Mouse (Mus musculus): ENCODE measurements around the gene Tax1bp3.
A peak's percentile ranks its signal among the peaks of the same experiment; 100 is the strongest.

The Tax1bp3 gene

DNA sequence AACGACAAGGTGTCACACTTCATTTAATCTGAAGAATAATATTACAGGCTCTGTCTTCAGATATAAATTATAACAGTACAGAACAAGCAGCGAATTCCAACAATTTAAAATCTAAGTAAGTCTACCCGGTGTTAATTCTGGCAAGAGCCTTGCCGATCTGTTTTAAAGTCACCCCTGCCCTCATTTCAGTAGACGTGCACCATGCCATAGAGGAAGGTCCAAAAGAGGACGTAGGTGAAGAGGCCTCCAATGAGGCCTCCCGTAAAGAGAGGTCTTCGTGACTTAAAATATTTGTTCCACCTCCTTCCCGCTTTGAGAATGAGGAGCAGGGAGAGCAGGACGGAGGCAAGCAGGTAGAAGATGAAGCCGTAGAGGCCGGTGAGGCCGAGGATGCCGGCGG is 697 bp upstream of the Tax1bp3 start:
- DNase-seq = no peak

DNA sequence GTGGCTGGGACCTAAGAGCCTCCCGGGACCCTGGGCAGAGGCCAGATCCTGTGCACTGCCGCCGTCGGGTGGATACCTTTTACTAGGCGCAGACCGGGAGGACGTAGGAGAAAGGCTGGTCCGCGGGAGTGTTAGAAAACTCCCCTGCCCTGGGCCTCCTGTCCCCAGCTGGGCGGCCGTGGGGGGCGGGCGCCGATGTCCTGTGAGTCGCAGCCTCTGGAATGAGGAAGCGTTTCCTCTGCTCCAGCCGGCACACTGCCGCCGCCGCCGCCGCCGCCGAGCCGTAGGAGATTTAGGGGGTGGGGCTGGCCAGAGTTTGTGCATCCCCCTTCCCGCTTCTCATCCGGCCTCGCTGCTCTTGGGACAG is 609 bp downstream of the Tax1bp3 start:
- DNase-seq = peak; percentile 86 to 90

DNA sequence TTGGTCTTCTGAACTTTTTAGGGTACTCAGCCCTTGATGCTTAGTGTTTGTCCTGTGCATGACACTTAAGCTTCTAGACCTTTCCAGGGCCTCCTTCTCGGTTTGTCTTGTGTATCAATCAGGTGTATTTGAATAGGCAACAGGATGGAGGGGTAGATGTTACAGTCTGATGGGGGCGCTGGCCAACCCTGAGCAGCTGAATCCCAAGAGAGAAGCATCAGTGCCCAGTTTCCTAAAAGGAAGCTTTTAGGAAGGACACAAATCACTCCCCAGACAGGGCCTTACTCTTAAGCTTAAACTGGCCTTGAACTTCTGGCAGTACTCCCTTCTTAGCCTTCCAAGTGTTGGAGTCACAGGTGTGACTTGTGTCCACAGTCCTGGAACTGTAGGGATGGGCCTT is 1.0 kb downstream of the Tax1bp3 start:
- DNase-seq = peak; percentile 26 to 34

DNA sequence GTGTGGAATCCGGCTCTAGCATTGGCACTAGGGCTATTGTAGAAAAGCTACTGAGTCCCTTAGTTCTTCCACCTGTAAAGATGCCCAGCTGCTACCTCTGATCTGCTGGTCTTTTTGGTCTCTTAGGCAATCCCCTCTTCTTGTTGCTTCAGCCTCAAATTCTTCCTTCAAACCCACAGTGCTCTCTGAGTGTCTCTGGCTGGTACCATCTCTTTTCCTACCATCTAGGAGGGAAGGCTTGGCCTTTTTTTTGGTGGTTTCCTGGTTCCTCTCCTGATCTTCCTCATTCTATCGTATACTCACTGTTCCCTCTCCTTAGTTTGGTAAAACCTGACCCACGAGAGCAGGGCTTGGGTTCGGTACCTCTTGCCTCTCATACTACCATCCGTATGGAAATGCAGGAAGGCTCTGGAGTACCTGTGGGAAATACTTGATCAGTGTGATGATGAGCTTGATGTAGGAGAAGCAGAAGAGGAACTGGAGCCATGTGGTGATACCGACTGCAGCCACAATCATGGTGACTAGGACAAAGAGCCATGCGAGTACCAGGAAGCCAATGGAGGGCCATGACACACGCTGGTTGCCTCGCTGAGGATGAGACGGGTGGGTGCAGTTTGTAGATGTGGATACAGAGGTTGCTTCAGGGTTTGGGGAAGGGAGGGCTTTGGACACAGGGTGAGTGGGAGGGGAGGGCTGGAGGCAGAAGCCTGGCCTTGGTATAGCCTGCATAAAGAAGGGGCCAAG is 9.2 kb downstream of the Tax1bp3 start:
- DNase-seq = no peak

DNA sequence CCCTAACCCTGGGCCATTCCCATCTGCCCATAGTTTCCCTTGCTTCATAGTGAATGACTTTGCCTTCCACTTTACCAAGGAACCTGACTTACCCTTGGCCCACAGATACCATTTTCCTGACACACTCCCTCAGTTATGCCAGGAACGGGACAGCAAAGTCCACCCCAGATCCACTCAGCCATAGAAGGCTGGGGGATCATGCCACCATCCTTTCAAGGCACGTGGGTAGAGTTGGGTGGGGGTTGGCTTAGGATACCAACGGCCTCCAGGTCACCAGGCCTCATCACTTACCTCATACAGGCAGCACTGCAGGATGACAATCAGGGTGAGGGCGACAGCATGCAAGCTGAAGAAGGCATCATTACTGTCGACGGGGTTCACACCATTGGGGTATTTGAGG is 10.3 kb downstream of the Tax1bp3 start:
- DNase-seq = peak; percentile 62 to 66

DNA sequence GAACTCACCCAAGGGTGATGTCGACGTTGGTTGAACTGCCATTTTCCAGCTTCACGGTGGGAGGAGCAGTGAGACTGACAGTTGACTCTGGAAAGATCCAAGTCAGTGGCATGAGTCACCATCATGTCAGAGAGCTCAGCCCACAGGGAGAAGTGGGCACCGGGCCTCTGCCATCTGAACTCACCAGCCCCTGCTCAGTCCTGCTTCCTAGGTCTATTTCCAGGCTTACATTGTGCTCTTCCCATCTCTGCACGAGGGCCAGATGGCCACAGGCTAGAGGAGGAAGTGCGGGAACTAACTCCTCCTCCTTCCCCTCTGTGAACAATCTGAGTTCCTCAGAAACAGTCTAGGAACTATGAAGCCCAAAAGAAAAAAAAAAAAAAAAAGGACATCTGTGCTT is 16.2 kb downstream of the Tax1bp3 start:
- DNase-seq = no peak

DNA sequence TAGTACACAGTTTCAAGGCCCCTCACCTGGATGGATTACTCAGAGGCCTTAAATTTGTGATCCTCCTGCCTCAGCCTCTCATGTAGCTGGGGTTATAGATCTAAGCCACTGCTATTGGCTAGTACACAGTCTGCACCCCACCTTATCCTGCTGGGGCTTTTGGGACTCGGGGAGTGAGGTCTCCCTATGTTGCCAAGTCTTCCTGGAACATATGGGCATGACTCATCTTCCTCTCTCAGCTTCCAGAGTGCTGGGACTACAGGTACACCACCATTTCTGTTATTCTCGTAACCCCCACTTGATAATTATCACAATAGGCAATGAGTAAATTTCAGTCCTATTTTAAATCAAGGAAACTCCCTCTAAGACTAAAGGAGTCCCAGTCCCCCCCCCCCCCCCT is 17.6 kb downstream of the Tax1bp3 start:
- no peak for DNase-seq

DNA sequence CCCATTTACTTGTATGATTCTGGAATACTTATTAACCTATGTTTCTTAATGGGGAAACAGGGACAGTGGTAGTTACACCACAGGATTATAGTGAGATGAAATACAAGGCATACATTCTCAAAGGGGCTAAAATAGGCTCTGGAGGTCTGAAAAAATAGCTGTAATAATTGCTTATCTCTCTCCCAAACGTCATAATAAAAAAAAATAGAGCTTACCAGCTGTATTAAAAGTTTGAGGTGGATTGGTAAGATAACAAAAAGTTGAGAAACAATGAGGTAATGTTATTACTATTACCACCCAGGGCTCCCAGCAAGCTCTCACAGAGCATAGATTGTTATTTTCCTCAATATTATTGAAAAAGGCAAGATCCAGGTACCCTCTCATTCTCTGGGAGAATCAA is 21.3 kb downstream of the Tax1bp3 start:
- DNase-seq = no peak

DNA sequence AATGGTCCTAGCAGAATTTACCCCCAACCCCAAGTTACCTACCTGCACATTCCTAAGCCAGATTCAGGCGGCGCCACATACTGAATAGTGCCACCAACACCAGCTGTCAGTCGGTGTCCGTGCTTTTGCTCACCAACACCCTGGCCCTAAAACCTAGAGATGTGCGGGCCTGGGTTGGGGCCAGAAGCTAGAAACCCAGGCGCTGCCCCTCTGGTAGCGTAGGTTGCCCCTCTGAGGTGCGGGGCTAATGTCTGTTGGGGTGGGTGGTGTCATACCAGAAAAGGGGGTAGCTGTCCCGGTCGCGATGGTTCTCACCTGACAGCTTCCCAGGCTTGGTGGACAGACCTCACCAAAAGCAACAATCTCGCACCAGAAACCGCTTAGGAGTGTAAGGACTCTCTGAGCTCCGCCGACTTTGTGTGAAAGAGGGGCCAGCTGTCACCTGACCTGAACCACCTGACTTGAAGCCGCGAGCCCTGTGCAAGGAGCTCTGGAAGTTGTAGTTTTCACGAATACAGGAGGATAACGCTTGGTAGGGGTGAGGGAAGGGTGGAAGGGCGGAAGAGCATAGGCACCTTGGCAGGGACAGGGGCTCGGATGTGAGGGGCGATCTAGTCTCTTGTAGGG is 21.8 kb downstream of the Tax1bp3 start, which contains the start of gene Ctns:
Ctns (minus strand) TSS at position 440 of the 627 bp plus-strand sequence.
- peak; percentile 86 to 92 for DNase-seq

DNA sequence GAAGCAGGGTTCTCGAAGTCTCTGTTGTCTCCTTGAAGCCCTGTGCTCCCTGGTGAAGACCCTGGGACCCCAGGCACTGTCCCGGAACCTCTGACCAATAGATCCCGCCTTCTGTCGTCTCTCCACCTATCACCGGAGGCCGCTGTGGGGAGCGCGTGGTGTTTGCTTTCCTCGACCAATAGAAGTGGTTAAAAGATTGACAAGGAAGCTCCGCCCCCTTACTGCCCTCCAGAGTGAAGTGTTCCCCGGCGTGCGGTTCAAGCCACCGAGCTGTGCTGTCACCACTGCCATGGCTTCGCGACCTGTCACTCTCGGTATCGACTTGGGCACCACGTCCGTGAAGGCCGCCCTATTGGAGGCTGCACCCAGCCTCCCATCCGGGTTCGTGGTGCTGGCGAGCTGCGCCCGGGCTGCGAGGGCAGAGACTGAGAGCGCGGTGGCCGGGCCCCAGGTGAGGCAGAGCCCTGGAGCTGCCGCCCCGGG is 22.4 kb downstream of the Tax1bp3 start, which contains the start of gene Shpk:
Shpk (plus strand) TSS at position 231 of the 483 bp plus-strand sequence.
- peak; percentile 96 to 98 for DNase-seq

DNA sequence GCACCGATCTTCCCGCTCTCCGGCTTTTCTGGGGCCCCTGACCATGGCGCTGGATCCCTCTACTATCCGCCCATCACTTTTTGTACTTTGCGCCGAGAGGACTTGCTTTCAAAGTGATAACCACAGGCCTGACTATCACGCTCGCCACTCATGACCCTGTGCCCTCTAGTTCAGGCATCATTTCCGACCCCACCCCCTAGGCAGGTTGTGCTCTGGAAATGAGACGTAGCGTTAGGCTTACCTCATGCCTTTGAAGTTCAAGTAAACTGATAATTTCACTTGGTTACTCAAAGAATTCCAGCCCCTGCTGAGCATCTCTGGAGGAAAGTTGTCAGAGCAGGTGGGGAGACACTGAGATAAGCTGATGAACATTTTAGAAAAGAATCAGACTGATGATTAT is 23.0 kb downstream of the Tax1bp3 start:
- DNase-seq = peak; percentile 53 to 58

DNA sequence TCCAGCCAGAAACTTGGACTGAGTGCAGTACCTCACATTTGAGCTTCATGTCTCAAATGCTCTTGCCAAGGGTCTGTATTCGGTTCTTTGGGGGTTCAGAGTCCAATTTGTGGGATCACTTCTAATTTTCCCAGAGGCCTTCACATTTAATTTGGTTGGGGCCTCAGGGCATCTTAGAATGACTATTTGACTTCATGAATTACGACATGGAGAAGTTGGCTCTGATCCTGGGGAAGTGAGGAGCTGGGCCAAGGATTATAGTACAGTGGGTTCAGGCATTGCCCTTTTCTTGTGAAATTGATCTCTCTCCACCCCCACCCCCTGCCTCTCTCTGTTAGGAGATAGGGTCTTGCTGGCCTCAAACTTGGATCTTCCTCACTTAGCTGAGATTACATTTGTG is 24.1 kb downstream of the Tax1bp3 start:
- DNase-seq = peak; percentile 51 to 57

DNA sequence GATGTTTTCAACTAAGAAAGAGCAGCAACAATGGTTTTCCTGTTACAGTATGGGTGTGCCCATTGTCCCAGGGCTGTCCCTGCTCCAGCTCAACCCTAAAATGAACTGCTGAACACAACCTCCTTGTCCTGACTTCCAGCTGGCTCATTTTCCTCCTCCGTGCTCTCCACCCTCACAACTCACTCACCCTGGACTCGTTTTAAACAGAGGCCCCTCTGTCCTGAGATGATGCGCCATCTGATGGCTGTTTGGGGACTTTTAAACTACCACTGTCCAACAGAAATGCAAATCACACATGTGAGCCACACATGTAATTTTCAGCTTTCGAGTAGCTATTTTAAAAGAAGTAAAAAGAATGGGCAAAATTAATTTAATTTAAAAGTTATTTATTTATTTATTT is 24.7 kb downstream of the Tax1bp3 start:
- no peak for DNase-seq

DNA sequence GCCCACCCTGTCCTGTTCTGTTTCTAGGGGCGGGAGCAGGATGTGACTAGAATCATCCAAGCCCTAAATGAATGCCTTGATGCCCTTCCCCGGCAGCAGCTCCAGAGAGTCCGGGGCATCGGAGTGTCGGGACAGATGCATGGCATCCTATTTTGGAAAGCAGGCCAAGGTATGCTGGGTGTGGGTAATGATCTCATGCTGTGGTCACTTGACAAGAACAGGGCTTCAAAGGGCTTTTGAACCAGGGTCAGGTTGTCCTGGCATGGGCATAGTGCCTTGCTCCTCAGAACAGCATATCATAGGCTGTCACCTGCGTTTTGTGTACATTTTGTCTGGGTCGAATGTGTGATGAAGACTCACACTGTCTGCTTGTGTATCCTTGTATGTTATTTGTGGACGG is 27.0 kb downstream of the Tax1bp3 start:
- DNase-seq = no peak

DNA sequence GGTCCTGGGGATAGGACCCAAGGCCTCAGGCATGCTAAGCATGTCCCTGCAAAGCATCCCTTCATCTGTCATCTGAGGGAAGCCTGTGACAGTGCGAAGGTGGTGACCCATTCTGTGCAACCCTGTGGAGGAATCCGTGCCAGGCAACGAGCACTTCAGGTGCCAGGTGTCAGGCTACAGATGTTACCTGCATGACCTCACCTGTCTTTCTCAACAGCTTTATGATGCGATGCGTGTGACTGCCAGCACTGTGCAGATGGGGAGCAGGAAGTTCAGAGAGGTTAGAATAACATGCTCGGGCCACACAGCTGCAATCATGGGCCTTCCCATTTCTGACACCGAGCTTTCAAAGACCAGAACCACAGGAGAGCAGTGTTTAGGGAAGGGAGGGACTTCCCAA is 28.3 kb downstream of the Tax1bp3 start:
- DNase-seq = no peak

DNA sequence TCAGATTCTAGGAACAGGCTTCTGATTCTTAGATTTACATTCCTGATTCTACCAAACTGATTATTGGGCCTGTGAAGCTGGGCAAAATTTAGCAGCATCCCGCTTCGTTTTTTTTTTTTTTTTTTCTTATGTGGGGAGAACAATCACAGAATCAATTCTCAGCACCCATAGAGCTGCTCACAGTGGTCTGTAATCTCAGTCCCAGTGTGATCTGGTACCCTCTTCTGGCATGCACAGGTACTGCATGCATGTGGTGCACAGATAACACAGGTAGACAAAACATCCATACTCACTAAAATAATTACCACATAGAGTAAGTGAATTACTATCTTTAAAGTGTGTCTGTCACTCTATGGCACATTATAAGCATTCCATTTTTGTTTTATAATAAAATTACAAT is 30.7 kb downstream of the Tax1bp3 start:
- peak in 1 of 2 experiments; percentile 50 for DNase-seq

DNA sequence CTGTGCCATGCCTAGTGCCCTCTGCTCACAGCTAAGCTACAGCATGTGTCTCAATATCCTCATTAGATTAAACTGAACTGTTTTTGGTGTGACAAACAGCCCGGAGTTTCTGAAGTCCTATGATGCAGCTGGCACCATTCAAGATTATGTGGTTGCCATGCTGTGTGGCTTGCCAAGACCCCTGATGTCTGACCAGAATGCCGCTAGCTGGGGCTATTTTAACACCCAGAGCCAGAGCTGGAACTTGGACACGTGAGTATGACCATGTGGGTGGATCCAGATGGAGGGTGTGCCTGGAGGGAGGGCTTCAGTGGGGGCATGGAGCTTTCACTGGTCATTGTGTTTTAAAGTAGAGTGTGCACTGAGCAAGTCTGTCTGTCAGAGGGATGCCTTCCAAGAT is 37.1 kb downstream of the Tax1bp3 start:
- DNase-seq = no peak

DNA sequence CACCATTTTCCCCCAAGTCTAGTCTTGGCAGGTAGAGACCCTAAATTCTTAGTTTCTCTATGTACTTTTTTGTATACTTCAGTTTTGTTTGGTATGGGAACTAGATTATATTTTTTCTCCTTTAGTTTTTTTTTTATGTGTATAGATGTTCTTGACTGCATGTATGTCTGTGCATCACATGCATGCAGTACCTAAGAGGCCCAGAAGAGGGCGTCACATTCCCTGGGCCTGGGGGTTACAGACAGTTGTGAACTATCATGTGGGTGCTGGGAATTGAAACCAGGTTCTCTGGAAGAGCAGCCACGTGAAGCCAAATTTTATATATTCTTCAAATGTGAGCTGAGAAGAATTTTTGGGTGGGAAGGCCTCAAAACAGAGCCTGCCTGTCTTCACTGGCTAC is 42.8 kb downstream of the Tax1bp3 start:
- DNase-seq = no peak

DNA sequence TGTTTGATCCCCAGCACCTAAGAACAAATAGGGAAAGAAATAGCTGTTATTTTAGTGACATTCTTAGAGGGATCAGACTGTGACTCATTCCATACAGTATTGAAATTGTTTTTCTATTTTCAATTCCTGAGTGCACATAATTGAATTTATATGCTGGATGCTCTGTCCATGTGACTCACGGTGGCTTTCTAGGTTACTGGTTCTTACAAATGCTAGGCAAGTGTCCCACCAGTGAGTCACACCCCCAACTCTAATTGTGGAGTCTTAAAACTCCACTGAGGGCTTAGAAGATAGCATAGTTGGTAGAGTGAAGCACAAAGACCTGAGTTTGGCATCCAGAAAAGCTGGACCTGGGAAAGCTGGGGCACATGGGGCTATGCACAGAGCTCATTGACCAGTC is 43.8 kb downstream of the Tax1bp3 start:
- no peak for DNase-seq

DNA sequence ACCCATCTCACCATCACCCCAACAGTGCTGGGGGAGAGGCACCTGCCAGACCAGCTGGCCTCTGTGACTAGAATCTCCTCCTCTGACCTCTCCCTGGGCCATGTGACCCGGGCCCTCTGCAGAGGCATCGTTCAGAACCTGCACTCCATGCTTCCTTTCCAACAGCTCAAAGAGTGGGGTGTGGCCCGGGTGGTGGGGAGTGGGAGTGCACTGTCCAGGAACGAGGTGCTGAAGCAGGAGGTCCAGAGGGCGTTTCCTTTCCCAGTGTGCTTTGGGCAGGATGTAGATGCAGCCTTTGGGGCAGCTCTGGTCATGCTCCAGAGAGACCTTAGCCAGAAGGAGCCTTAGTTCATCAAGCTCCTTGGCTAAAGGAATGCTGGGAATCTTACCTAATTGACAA is 46.0 kb downstream of the Tax1bp3 start:
- DNase-seq = no peak

DNA sequence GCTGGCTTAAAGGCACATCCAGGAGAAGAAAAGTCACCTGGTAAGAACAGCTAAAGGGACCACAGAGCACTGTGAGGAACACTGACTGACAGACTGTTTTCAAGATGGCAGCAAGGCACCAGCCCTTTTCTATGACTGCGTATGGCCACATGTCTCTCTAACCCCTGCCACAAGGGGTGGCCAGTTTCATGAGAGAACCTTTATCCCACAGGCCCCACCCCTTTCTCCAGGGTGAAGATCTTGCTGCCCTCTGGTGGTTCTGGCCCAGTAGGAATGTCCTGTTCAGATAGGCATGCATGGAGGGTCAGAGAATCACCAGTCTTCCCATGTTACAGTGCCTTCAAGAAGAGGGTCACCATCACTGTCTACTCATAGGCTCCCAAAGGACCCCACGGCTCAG is 47.1 kb downstream of the Tax1bp3 start:
- peak; percentile 60 to 73 for DNase-seq

DNA sequence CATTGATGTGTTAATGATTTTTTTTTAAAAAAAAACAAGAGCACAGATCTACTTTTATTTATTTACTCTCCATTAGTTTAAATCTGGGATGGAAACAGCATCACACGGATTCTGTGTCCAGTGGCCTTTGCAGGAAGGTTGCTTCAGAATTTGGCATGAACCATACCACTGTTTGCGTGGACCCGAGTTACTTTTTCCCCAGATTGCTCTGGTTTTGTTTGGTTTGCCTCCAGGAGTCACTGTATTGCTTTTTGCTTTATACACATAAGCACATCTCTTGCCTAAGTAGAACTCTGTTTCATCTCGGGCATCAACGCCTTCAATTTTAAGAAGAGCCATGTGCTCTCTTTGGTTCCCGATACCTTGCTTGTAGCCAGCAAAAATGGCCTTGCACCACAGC is 49.0 kb downstream of the Tax1bp3 start:
- no peak for DNase-seq

DNA sequence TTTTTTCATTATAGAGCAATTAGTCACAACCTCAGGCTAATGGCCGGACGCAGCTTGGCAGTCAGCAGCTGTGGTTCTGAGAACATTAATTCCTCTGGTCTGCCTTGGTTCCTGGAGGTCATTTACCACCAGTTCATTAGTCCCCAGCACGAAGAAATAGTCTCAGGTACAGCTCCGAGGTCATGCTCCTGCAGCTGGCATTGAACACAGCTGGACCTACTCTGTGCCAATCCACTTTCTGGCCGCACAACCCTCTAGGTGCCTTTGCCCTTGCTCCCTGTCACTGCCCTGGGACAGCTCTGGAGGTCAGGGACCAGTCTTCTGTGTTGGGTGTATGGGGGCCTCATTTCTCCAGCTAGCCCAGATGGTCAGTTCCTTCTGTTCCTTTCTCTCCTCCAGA is 52.0 kb downstream of the Tax1bp3 start:
- peak in 1 of 2 experiments; percentile 9 for DNase-seq

DNA sequence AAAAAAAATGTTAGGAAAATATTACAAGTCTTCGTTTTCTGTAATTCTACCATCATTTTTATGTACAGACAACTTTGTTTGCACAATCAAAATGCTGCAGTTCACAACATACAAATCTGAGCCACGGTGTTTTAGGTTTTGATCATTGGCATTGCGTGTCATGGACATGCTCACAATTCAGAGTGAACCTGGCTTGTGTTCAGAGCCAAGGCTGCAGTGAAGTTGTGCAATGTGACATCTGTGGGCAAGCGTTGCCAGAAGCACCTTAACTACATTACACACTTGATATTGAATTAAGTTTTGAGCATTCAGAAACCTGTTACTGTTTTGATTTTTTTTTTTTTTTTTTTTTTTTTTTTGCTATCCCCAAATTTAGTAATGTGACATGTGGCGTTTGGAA is 53.2 kb downstream of the Tax1bp3 start:
- DNase-seq = no peak

DNA sequence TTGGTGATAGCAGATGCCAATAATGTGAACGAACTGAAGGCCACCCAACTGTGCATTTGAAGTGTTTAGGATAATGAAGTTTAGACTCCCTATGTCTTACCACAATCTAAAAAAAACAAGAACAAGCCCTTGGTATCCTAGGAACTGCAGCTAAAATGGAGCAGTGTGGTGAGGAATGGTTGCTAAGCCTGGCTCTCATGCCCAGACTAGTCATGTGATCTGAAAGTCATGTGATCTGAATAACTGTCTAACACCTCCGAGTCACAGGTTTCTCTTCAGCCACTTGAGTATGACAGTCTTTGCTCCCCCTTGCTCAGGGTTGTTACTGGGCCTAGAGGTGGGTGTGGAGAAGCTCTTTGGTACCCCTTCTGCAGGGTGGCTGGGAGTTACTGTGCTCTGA is 55.6 kb downstream of the Tax1bp3 start:
- no peak for DNase-seq

All from kidney, postnatal 36 days (tissue).